Mouse (Mus musculus) midbrain, postnatal 0 days (tissue): ENCODE data around the gene Mcm10. TPM values are rescaled to one million over a fixed set of nuclear protein-coding genes. Genes with fewer than 3 reads are reported as not detected.
"Not testable (repeated sequence)": the region's sequence is repeated elsewhere in the genome, so short reads cannot be mapped to it uniquely, and the experiment has no call there.

Source experiments
- ATAC-seq: fragments of 200-750 bp; cut with Nextera tagmentation; 2 replicates; pipeline ENCODE4 v1.8.0; 2017; ENCODE audit warnings: moderate number of reproducible peaks, mild to moderate bottlenecking, moderate TSS enrichment, moderate library complexity; ENCODE audit not compliant: low FRiP score
- DNase-seq: peaks from one replicate; pipeline ENCODE4 v3.0.0-alpha.2; 2015; ENCODE audit warnings: low spot score
- H3K27ac ChIP-seq: fragments of 300-500 bp; sonication (generic); 2 replicates; pipeline ENCODE4 v1.5.1; 2014; ENCODE audit warnings: low read depth, mild to moderate bottlenecking, low read length, mixed read lengths
- H3K27me3 ChIP-seq: fragments of 300-500 bp; sonication (generic); 2 replicates; pipeline ENCODE4 v1.6.1; 2014; ENCODE audit warnings: low read length, control low read depth, mixed read lengths; ENCODE audit not compliant: insufficient read depth
- H3K36me3 ChIP-seq: fragments of 300-500 bp; sonication (generic); 2 replicates; pipeline ENCODE4 v1.6.1; 2014; ENCODE audit warnings: low read length, control low read depth, mixed read lengths; ENCODE audit not compliant: insufficient read depth
- H3K4me1 ChIP-seq: fragments of 300-500 bp; sonication (generic); 2 replicates; pipeline ENCODE4 v1.6.1; 2014; ENCODE audit warnings: mild to moderate bottlenecking, control low read depth, antibody characterized with exemption, low read length, mixed read lengths; ENCODE audit not compliant: insufficient read depth
- H3K4me2 ChIP-seq: fragments of 300-500 bp; sonication (generic); 2 replicates; pipeline ENCODE4 v1.6.1; 2014; ENCODE audit warnings: low read depth, mild to moderate bottlenecking, low read length, mixed read lengths; ENCODE audit not compliant: poor library complexity, severe bottlenecking
- H3K4me3 ChIP-seq: fragments of 300-500 bp; sonication (generic); 2 replicates; pipeline ENCODE4 v1.5.1; 2014; ENCODE audit warnings: low read depth, mild to moderate bottlenecking, low read length, moderate library complexity
- H3K9ac ChIP-seq: fragments of 300-500 bp; sonication (generic); replicated peaks from 2 replicates; pipeline ENCODE4 v1.6.1; 2014; ENCODE audit warnings: mild to moderate bottlenecking, low read length, moderate library complexity, mixed read lengths; ENCODE audit not compliant: poor library complexity, severe bottlenecking
- H3K9me3 ChIP-seq: fragments of 300-500 bp; sonication (generic); 2 replicates; pipeline ENCODE4 v1.6.1; 2016; ENCODE audit warnings: low read length, control low read depth
- CTCF ChIP-seq: IDR thresholded peaks from 2 replicates; pipeline ENCODE4 v1.5.1; 2016; ENCODE audit warnings: antibody characterized with exemption, mild to moderate bottlenecking
- WGBS: fragments of 180-500 bp; shearing (Covaris S2); extraction: QIAGEN DNeasy Blood & Tissue Kit; methylation state at CpG from one replicate; pipeline ENCODE4 v1.1.7; 2014; 5-methylcytosine and 5-hydroxymethylcytosine counted together
- polyA plus RNA-seq: library from polyadenylated mRNA; unstranded; fragments of >200 nt; fragmentation: Nextera tagmentation; extraction: Ambion mirVana; gene quantifications from 2 replicates; pipeline ENCODE4 v1.2.1, GENCODE M21; 2015
- total RNA-seq: library from RNA; depleted of rRNA; stranded (reverse); fragments of >200 nt; gene quantifications from 2 replicates; pipeline ENCODE4 v1.2.3, GENCODE M21; 2014

Gene Mcm10
- total and polyA plus RNA-seq, 2 experiments from 2014 or later = 1.3 to 5.0 TPM

DNA sequence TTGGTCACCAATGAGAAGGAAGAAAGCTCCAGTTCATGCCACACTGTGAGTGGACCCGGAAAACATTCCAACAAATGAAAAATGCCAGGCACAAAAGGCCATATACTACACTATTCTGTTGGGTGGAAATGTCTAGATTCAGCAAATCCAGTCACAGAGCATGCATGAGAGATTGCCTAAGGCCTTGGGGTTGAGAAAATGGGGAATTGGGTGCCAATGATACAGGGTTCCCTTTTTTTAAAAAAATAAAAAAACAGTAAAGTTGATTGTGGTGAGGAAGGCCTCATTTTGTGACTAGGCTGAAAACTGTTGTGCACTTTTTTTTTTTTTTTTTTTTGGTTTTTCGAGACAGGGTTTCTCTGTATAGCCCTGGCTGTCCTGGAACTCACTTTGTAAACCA, 43.5 kb downstream of the Mcm10 start:
- no peak for TF ChIP-seq CTCF
- no peaks in the 10 kb centered on the region for H3K36me3 ChIP-seq
- H3K4me2 ChIP-seq = no peak overlapping the region
- no peaks in the 10 kb centered on the region for H3K9me3 ChIP-seq
- no peak overlapping the region for H3K27ac ChIP-seq
- H3K9ac ChIP-seq = no peak overlapping the region
- WGBS = 97% methylated on average over 1 of the region's 2 CpGs
- H3K4me1 ChIP-seq = no peaks in the 10 kb centered on the region
- H3K27me3 ChIP-seq = no peaks in the 10 kb centered on the region
- ATAC-seq = no peak
- H3K4me3 ChIP-seq = no peak overlapping the region
- DNase-seq = no peak

DNA sequence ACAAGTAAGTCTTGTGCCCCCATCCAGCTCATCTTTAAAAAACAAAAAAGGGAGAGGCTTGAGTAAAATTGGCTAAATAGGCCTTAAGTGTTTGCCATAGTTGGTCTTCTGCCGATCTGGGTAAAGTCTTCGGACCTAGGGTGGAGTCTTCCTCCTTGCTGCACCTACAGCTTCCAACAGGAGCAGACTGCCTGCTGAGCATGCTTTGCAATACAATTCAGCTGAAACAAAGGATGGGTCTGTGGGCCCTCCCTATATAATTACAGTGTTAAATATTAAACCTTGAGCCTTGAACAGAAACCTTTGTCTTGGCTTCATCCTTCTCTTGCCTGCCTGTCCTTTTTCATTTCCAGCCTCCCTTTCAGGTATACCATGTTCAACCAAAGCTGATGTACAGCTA, 44.8 kb downstream of the Mcm10 start:
- Histone ChIP-seq H3K4me2 (no peak overlapping the region), H3K27ac (no peak overlapping the region), H3K4me1 (no peaks in the 10 kb centered on the region), H3K36me3 (no peaks in the 10 kb centered on the region), H3K9me3 (no peaks in the 10 kb centered on the region), H3K9ac (no peak overlapping the region), H3K27me3 (no peaks in the 10 kb centered on the region), H3K4me3 (no peak overlapping the region)
- ATAC-seq (no peak), DNase-seq (no peak)
- WGBS = 94% methylated on average over 2 of the region's 2 CpGs
- no peak for TF ChIP-seq CTCF

DNA sequence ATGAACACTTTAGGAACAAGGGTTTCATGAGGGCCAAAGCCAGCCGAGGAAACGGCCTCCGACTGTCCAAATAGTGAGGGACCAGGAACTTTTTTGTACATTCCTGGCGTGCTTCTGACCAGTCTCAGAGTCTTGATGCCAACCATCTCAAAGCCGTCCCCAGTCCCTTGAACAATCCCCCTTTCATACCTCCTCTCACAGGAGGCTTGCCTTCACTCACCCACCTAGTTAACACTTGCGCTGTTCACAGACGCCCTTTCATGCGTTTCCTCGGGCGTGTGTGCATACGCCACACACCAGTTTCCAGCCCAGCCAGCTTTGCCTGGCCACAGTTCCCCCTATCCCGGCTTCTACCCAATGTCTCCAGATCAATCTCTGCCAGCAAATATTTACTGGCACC, 54.6 kb downstream of the Mcm10 start:
- no peak for TF ChIP-seq CTCF
- Histone ChIP-seq H3K9ac (no peak overlapping the region), H3K4me3 (no peak overlapping the region), H3K27me3 (no peaks in the 10 kb centered on the region), H3K36me3 (no peaks in the 10 kb centered on the region), H3K9me3 (no peaks in the 10 kb centered on the region), H3K4me1 (no peaks in the 10 kb centered on the region), H3K27ac (no peak overlapping the region), H3K4me2 (no peak overlapping the region)
- DNase-seq (no peak), ATAC-seq (no peak)
- WGBS = 94% methylated on average over 12 of the region's 12 CpGs

DNA sequence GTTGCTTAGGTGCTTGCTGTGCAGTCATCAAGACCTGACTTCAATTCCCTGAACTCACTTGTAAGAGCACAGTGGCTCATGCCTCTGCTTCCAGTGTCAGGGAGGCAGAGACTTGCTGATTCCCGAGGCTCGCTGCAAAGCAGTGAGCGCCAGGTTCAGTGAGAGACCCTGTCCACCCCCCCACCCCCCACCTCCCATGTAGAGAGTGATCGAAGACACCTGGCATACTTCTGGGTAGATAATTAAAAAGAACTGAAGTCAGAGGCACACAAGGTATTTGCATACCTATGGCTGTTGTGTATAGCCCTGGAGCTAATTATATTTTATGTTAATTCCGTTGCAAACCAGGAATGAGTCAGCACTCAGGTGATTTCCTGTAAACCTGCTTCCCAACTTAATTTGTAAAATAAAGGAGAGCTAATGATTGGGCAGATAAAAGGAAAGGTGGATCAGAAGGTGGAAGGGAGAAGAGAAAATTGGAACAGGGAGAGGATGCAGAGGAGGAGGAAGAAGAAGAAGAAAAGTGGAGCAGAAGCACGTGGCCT, 58.3 kb downstream of the Mcm10 start:
- Histone ChIP-seq H3K27me3 (no peaks in the 10 kb centered on the region), H3K27ac (no peak overlapping the region), H3K4me1 (no peaks in the 10 kb centered on the region), H3K4me3 (no peak overlapping the region), H3K4me2 (no peak overlapping the region), H3K9ac (no peak overlapping the region), H3K9me3 (no peaks in the 10 kb centered on the region), H3K36me3 (no peaks in the 10 kb centered on the region)
- ATAC-seq (no peak), DNase-seq (no peak)
- 82% methylated on average over 6 of the region's 6 CpGs for WGBS
- no peak for TF ChIP-seq CTCF

- 82% methylated on average over 2 of the region's 2 CpGs for WGBS
- no peak for TF ChIP-seq CTCF
These were observed 61.6 kb downstream of the Mcm10 start for GRCm38 (mm10) chr2:4950986-4951385.

GRCm38 (mm10) chr2:4949691-4950090, 62.9 kb downstream of the Mcm10 start:
- not testable (repeated sequence) for H3K9me3 ChIP-seq, H3K4me1 ChIP-seq, H3K4me2 ChIP-seq, H3K4me3 ChIP-seq, H3K27me3 ChIP-seq, ATAC-seq, H3K9ac ChIP-seq, H3K36me3 ChIP-seq, DNase-seq, H3K27ac ChIP-seq
- 93% methylated on average over 8 of the region's 8 CpGs for WGBS

More at GRCm38 (mm10) chr2:4950986-4951385, 61.6 kb downstream of the Mcm10 start:
- Histone ChIP-seq H3K36me3 (no peaks in the 10 kb centered on the region), H3K9me3 (no peaks in the 10 kb centered on the region), H3K4me2 (no peak overlapping the region), H3K9ac (no peak overlapping the region), H3K27ac (no peak overlapping the region), H3K27me3 (no peaks in the 10 kb centered on the region), H3K4me3 (no peak overlapping the region), H3K4me1 (no peaks in the 10 kb centered on the region)
- no peak for DNase-seq
- ATAC-seq = no peak
